Mouse (Mus musculus) inflammation-experienced regulatory T-cells, adult 6 months (primary cell): ENCODE results near the gene H2al1h. TPM values are rescaled to one million over a fixed set of nuclear protein-coding genes. Genes with fewer than 3 reads are reported as not detected.

Source experiments
- polyA plus RNA-seq, 3 experiments: library from polyadenylated mRNA; unstranded; fragments of 100-300 nt; shearing (Covaris generic); gene quantifications; one replicate each; pipeline ENCODE4 v1.2.1; 2017

H2al1h gene
- polyA plus RNA-seq, 3 experiments from 2014 or later, result not detected

Other genes starting within 250 kb of the H2al1h start
- gene H2al1a, start 22.2 kb upstream of the H2al1h start, polyA plus RNA-seq, result not detected
- not detected for gene H2al1b, start 19.1 kb upstream of the H2al1h start, polyA plus RNA-seq
- not detected for gene H2al1c, start 15.8 kb upstream of the H2al1h start, polyA plus RNA-seq
- gene H2al1d, start 12.7 kb upstream of the H2al1h start, polyA plus RNA-seq, result not detected
- not detected for gene H2al1e, start 9.6 kb upstream of the H2al1h start, polyA plus RNA-seq
- not detected for gene H2al1f, start 6.3 kb upstream of the H2al1h start, polyA plus RNA-seq
- gene H2al1g, start 3.2 kb upstream of the H2al1h start, polyA plus RNA-seq, result not detected
- not detected for gene H2al1i, start 3.2 kb downstream of the H2al1h start, polyA plus RNA-seq
- gene H2al1j, start 6.3 kb downstream of the H2al1h start, polyA plus RNA-seq, result not detected